ENCODE assay signal across 11 mouse cellular contexts in the genomic region with DNA sequence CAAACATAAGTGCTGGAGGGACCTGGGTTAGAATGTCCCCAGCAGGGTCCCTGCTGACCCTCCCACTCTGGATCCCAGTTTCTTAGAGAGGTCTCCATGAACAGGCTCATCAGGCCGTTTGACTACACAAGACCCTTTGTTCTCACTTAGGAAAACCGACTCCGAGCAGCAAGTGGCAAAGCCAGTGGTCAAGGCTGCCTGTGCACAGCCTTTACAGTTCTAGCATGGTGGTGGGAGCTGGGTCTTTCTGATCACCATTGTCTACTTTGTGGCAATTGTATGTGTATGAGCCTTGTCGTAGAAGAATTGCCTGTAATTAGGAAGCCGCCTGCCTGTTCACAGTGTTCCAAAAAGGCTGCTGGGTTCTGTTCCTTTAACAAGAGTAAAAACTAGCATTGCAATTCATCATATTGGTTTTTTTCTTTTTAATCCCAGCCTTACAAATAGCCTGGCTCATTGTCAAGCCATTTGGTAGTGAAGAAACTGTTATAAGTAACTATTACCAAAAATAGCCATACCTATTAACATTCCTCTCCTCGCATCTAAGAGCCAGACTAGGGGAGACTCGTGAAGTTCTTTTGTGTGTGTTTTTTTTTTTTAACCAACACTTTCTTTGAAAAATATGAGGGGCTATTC. TPM values are rescaled to one million over a fixed set of nuclear protein-coding genes. Genes with fewer than 3 reads are reported as not detected.
DNase-seq lines count a peak whose midpoint lies in the region; ATAC-seq and TF ChIP-seq lines count a peak whose summit lies in the region.
"Had no signal": no experiment of that assay in that cellular context is flagged by ENCODE, and none has a peak within 500 bp of the region (broad histone marks: within the 10 kb centered on the region; RNA-seq: fewer than 3 reads in every experiment).

No protein-coding gene starts in this region.

- no peaks in the 10 kb centered on the region for H3K27me3 ChIP-seq in heart, embryonic 12.5 days (replicated peaks)
- no peaks in the 10 kb centered on the region for H3K27me3 ChIP-seq in lung, postnatal 0 days (replicated peaks; ENCODE audit: insufficient read depth, low read length)
- no peaks in the 10 kb centered on the region for H3K27me3 ChIP-seq in embryonic facial prominence, embryonic 15.5 days
- H3K27me3 ChIP-seq in stomach, embryonic 15.5 days (replicated peaks), result no peaks in the 10 kb centered on the region
- H3K27me3 ChIP-seq: liver, embryonic 15.5 days had no signal

- H3K36me3 ChIP-seq in heart, embryonic 12.5 days, result peaks cover 5% of the 10 kb centered on the region; the same call in 1 of the 2 replicates
- no peaks in the 10 kb centered on the region for H3K36me3 ChIP-seq in lung, postnatal 0 days (ENCODE audit: insufficient read depth, low read length)
- H3K36me3 ChIP-seq in embryonic facial prominence, embryonic 15.5 days, result peaks cover 4% of the 10 kb centered on the region; the same call in 1 of the 2 replicates
- H3K36me3 ChIP-seq in stomach, embryonic 15.5 days, result no peaks in the 10 kb centered on the region

- H3K27ac ChIP-seq in heart, embryonic 12.5 days (ENCODE audit: poor library complexity, severe bottlenecking), result peak overlapping the region; percentile 71
- H3K27ac ChIP-seq in lung, postnatal 0 days (ENCODE audit: low read length), result no peak overlapping the region
- H3K27ac ChIP-seq in embryonic facial prominence, embryonic 15.5 days (replicated peaks), result 0 out of 2 replicates have a peak overlapping the region, but pooled peaks have one; percentile 39
- H3K27ac ChIP-seq in stomach, embryonic 15.5 days, result peak overlapping the region; percentile 57
- H3K27ac ChIP-seq: heart, adult 2 months; kidney, postnatal 0 days; liver, embryonic 15.5 days had no signal

- no peak for TF ChIP-seq CTCF in lung, postnatal 0 days (IDR thresholded peaks at IDR 0.05)

- no peak for TF ChIP-seq EP300 in lung, postnatal 0 days (IDR thresholded peaks at IDR 0.05)

- peaks cover 44% of the 10 kb centered on the region for H3K4me1 ChIP-seq in heart, embryonic 12.5 days (replicated peaks)
- H3K4me1 ChIP-seq in lung, postnatal 0 days (ENCODE audit: insufficient read depth, low read depth, low read length), result no peaks in the 10 kb centered on the region; the same call in 1 of the 2 replicates
- H3K4me1 ChIP-seq in embryonic facial prominence, embryonic 15.5 days, result peaks cover 34% of the 10 kb centered on the region
- peaks cover 12% of the 10 kb centered on the region for H3K4me1 ChIP-seq in stomach, embryonic 15.5 days
- H3K4me1 ChIP-seq: liver, embryonic 15.5 days had no signal

- H3K9me3 ChIP-seq in heart, embryonic 12.5 days (replicated peaks), result no peaks in the 10 kb centered on the region
- H3K9me3 ChIP-seq in lung, postnatal 0 days (ENCODE audit: low read length), result no peaks in the 10 kb centered on the region
- no peaks in the 10 kb centered on the region for H3K9me3 ChIP-seq in embryonic facial prominence, embryonic 15.5 days (replicated peaks)
- H3K9me3 ChIP-seq in stomach, embryonic 15.5 days, result no peaks in the 10 kb centered on the region
- H3K9me3 ChIP-seq: liver, embryonic 15.5 days had no signal

- 45% methylated on average over 7 of the region's 7 CpGs for WGBS in heart, embryonic 12.5 days
- 43% methylated on average over 7 of the region's 7 CpGs for WGBS in lung, postnatal 0 days
- 33% methylated on average over 7 of the region's 7 CpGs for WGBS in embryonic facial prominence, embryonic 15.5 days
- WGBS in stomach, embryonic 15.5 days, result 41% methylated on average over 7 of the region's 7 CpGs

- H3K4me3 ChIP-seq in heart, embryonic 12.5 days, result no peak overlapping the region
- no peak overlapping the region for H3K4me3 ChIP-seq in lung, postnatal 0 days (ENCODE audit: low read depth, low read length)
- H3K4me3 ChIP-seq in embryonic facial prominence, embryonic 15.5 days (replicated peaks), result no peak overlapping the region
- H3K4me3 ChIP-seq in stomach, embryonic 15.5 days (replicated peaks), result no peak overlapping the region
- H3K4me3 ChIP-seq: heart, adult 2 months; liver, embryonic 15.5 days had no signal

- no peak overlapping the region for H3K9ac ChIP-seq in heart, embryonic 12.5 days
- H3K9ac ChIP-seq in lung, postnatal 0 days (replicated peaks; ENCODE audit: low read depth), result no peak overlapping the region
- H3K9ac ChIP-seq in embryonic facial prominence, embryonic 15.5 days, result no peak overlapping the region
- H3K9ac ChIP-seq in stomach, embryonic 15.5 days, result no peak overlapping the region
- H3K9ac ChIP-seq: liver, embryonic 15.5 days had no signal

- no peak for ATAC-seq in heart, embryonic 12.5 days (ENCODE audit: insufficient number of reproducible peaks, low FRiP score)
- no peak for ATAC-seq in lung, postnatal 0 days
- ATAC-seq in embryonic facial prominence, embryonic 15.5 days (ENCODE audit: insufficient number of reproducible peaks, low FRiP score, low TSS enrichment, low read depth), result no peak
- no peak for ATAC-seq in stomach, embryonic 15.5 days (ENCODE audit: insufficient read depth, low FRiP score, low read depth)

- H3K4me2 ChIP-seq in heart, embryonic 12.5 days, result no peak overlapping the region
- no peak overlapping the region for H3K4me2 ChIP-seq in lung, postnatal 0 days (replicated peaks; ENCODE audit: low read depth, low read length)
- no peak overlapping the region for H3K4me2 ChIP-seq in embryonic facial prominence, embryonic 15.5 days (replicated peaks)
- H3K4me2 ChIP-seq in stomach, embryonic 15.5 days, result no peak overlapping the region
- H3K4me2 ChIP-seq: liver, embryonic 15.5 days had no signal

- DNase-seq in heart, postnatal 10 days, result no peak
- DNase-seq in lung, postnatal 0 days (ENCODE audit: low spot score), result peak; percentile 30
- DNase-seq in lung, postnatal 10 days, result no peak
- no peak for DNase-seq in cerebellum, adult 18-20 months
- DNase-seq in gastrocnemius, postnatal 4 days (ENCODE audit: low spot score in 2 of 2), result no peak

- intact Hi-C loops in heart, postnatal 10 days (cut with DNase I), result loop anchor here (1.0 kb wide), 2 partner anchors 47 to 161 kb away; no protein-coding TSS in a partner anchor

RNA-seq across cellular contexts. Expression of a gene that starts 44.9 kb away (rescaled TPM):
- polyA plus RNA-seq in heart, embryonic 12.5 days (2016; fragmentation: Nextera tagmentation; extraction: Ambion mirVana), result 7.8 and 8.3 TPM in 2 replicates
- 10 to 100 TPM; 55.1 to 56.3 TPM for total RNA-seq in heart, postnatal 10 days (2021)
- polyA plus RNA-seq in lung, postnatal 0 days (2015; fragmentation: Nextera tagmentation; extraction: Ambion mirVana), result 0.48 and 0.63 TPM in 2 replicates
- polyA plus RNA-seq in embryonic facial prominence, embryonic 15.5 days (2015; fragmentation: Nextera tagmentation; extraction: Ambion mirVana), result 3.0 and 3.3 TPM in 2 replicates
- 3.0 and 3.3 TPM in 2 replicates for polyA plus RNA-seq in stomach, embryonic 15.5 days (2015; fragmentation: Nextera tagmentation; extraction: Ambion mirVana)
- 1 to 10 TPM; 4.7 to 5.9 TPM for total RNA-seq in gastrocnemius, postnatal 4 days (2021)
